Mouse (Mus musculus) neural tube, embryonic 11.5 days (tissue): ENCODE results near the gene Adipor2. TPM values are rescaled to one million over a fixed set of nuclear protein-coding genes. Genes with fewer than 3 reads are reported as not detected.

Experiments
- ATAC-seq: fragments of 200-750 bp; cut with Nextera tagmentation; 2 replicates; pipeline ENCODE4 v1.8.0; 2017; ENCODE audit warnings: moderate number of reproducible peaks, mild to moderate bottlenecking, moderate TSS enrichment, moderate library complexity; ENCODE audit not compliant: insufficient read depth, low FRiP score, low TSS enrichment
- DNase-seq: peaks from one replicate; pipeline ENCODE4 v3.0.0-alpha.2; 2015; ENCODE audit warnings: low spot score
- H3K27ac ChIP-seq: fragments of 300-500 bp; sonication (generic); 2 replicates; pipeline ENCODE4 v1.5.1; 2014; ENCODE audit warnings: low read depth, mild to moderate bottlenecking, low read length
- H3K27me3 ChIP-seq: fragments of 300-500 bp; sonication (generic); 2 replicates; pipeline ENCODE4 v1.6.1; 2014; ENCODE audit warnings: mild to moderate bottlenecking, low read length, mixed read lengths; ENCODE audit not compliant: control insufficient read depth, insufficient read depth
- H3K36me3 ChIP-seq: fragments of 300-500 bp; sonication (generic); 2 replicates; pipeline ENCODE4 v1.6.1; 2014; ENCODE audit warnings: mild to moderate bottlenecking, low read length, moderate library complexity, mixed read lengths; ENCODE audit not compliant: control insufficient read depth, insufficient read depth
- H3K4me1 ChIP-seq: fragments of 300-500 bp; sonication (generic); 2 replicates; pipeline ENCODE4 v1.6.1; 2014; ENCODE audit warnings: low read length, mixed read lengths; ENCODE audit not compliant: control insufficient read depth, insufficient read depth
- H3K4me2 ChIP-seq: fragments of 300-500 bp; sonication (generic); 2 replicates; pipeline ENCODE4 v1.6.1; 2014; ENCODE audit warnings: low read depth, mild to moderate bottlenecking, moderate library complexity
- H3K4me3 ChIP-seq: fragments of 300-500 bp; sonication (generic); 2 replicates; pipeline ENCODE4 v1.5.1; 2014; ENCODE audit warnings: low read depth, low read length
- H3K9ac ChIP-seq: fragments of 300-500 bp; sonication (generic); 2 replicates; pipeline ENCODE4 v1.6.1; 2014; ENCODE audit warnings: mild to moderate bottlenecking, low read length
- H3K9me3 ChIP-seq: fragments of 300-500 bp; sonication (generic); 2 replicates; pipeline ENCODE4 v1.6.1; 2016; ENCODE audit warnings: low read length; ENCODE audit not compliant: control insufficient read depth
- WGBS: fragments of 180-500 bp; shearing (Covaris S2); extraction: QIAGEN DNeasy Blood & Tissue Kit; methylation state at CpG from one replicate; pipeline ENCODE4 v1.1.7; 2014; 5-methylcytosine and 5-hydroxymethylcytosine counted together
- polyA plus RNA-seq: library from polyadenylated mRNA; unstranded; fragments of >200 nt; fragmentation: Nextera tagmentation; extraction: Ambion mirVana; gene quantifications from 2 replicates; pipeline ENCODE4 v1.2.1, GENCODE M21; 2014

Gene Adipor2
- polyA plus RNA-seq, 1 experiment from 2014 or later: 21.7 TPM

- Histone ChIP-seq H3K36me3 (no peaks in the 10 kb centered on the region; the same call in 1 of the 2 replicates), H3K9me3 (no peaks in the 10 kb centered on the region), H3K4me3 (no peak overlapping the region), H3K27me3 (no peaks in the 10 kb centered on the region), H3K4me1 (no peaks in the 10 kb centered on the region), H3K4me2 (no peak overlapping the region), H3K27ac (no peak overlapping the region), H3K9ac (no peak overlapping the region)
- 63% methylated on average over 2 of the region's 2 CpGs for WGBS
- ATAC-seq (no peak), DNase-seq (no peak)
Observed at GRCm38 (mm10) chr6:119430508-119430907, 13.0 kb upstream of the Adipor2 start.

- WGBS: 94% methylated on average over 13 of the region's 13 CpGs
- no peaks in the 10 kb centered on the region for H3K9me3 ChIP-seq
- DNase-seq: no peak
- no peak overlapping the region for H3K9ac ChIP-seq
- no peak for ATAC-seq
- no peaks in the 10 kb centered on the region for H3K27me3 ChIP-seq
- no peaks in the 10 kb centered on the region; the same call in 1 of the 2 replicates for H3K36me3 ChIP-seq
- no peak overlapping the region for H3K4me3 ChIP-seq
- H3K27ac ChIP-seq: no peak overlapping the region
- no peak overlapping the region for H3K4me2 ChIP-seq
- H3K4me1 ChIP-seq: no peaks in the 10 kb centered on the region
Observed at GRCm38 (mm10) chr6:119429311-119429710, 11.8 kb upstream of the Adipor2 start.

- Histone ChIP-seq H3K36me3 (no peaks in the 10 kb centered on the region; the same call in 1 of the 2 replicates), H3K9me3 (no peaks in the 10 kb centered on the region), H3K4me1 (no peaks in the 10 kb centered on the region), H3K27ac (no peak overlapping the region), H3K4me2 (no peak overlapping the region), H3K27me3 (no peaks in the 10 kb centered on the region), H3K9ac (no peak overlapping the region), H3K4me3 (no peak overlapping the region)
- DNase-seq: no peak
- no peak for ATAC-seq
- 84% methylated on average over 3 of the region's 3 CpGs for WGBS
Observed at GRCm38 (mm10) chr6:119428611-119429010, 11.1 kb upstream of the Adipor2 start.

- no peaks in the 10 kb centered on the region for H3K9me3 ChIP-seq
- no peak for DNase-seq
- H3K9ac ChIP-seq: no peak overlapping the region
- H3K4me1 ChIP-seq: no peaks in the 10 kb centered on the region; the same call in 1 of the 2 replicates
- no peak overlapping the region for H3K27ac ChIP-seq
- H3K36me3 ChIP-seq: no peaks in the 10 kb centered on the region
- ATAC-seq: no peak
- H3K27me3 ChIP-seq: no peaks in the 10 kb centered on the region
- 97% methylated on average over 4 of the region's 4 CpGs for WGBS
- no peak overlapping the region for H3K4me3 ChIP-seq
- H3K4me2 ChIP-seq: no peak overlapping the region
Observed at GRCm38 (mm10) chr6:119421001-119421400, 3.5 kb upstream of the Adipor2 start.

- ATAC-seq: no peak
- H3K36me3 ChIP-seq: no peaks in the 10 kb centered on the region
- no peaks in the 10 kb centered on the region; the same call in 1 of the 2 replicates for H3K4me1 ChIP-seq
- no peak overlapping the region for H3K9ac ChIP-seq
- H3K27ac ChIP-seq: no peak overlapping the region
- no peaks in the 10 kb centered on the region for H3K27me3 ChIP-seq
- H3K9me3 ChIP-seq: no peaks in the 10 kb centered on the region
- no peak overlapping the region for H3K4me2 ChIP-seq
- H3K4me3 ChIP-seq: no peak overlapping the region
- WGBS: 91% methylated on average over 5 of the region's 5 CpGs
- DNase-seq: no peak
Observed at GRCm38 (mm10) chr6:119420357-119420756, 2.9 kb upstream of the Adipor2 start.

- H3K4me1 ChIP-seq: no peaks in the 10 kb centered on the region; the same call in 1 of the 2 replicates
- no peaks in the 10 kb centered on the region for H3K27me3 ChIP-seq
- no peak overlapping the region for H3K9ac ChIP-seq
- H3K27ac ChIP-seq: peak overlapping the region; percentile 67; the same call in 1 of the 2 replicates
- peak; percentile 40 for DNase-seq
- 17% methylated on average over 7 of the region's 7 CpGs for WGBS
- no peak overlapping the region for H3K4me3 ChIP-seq
- H3K36me3 ChIP-seq: no peaks in the 10 kb centered on the region
- no peak overlapping the region for H3K4me2 ChIP-seq
- H3K9me3 ChIP-seq: no peaks in the 10 kb centered on the region
- ATAC-seq: no peak
Observed at GRCm38 (mm10) chr6:119419412-119419811, 1.9 kb upstream of the Adipor2 start.

GRCm38 (mm10) chr6:119418392-119419251 is 1.1 kb upstream of the Adipor2 start:
- H3K4me1 ChIP-seq: no peaks in the 10 kb centered on the region; the same call in 1 of the 2 replicates
- peak overlapping the region; percentile 67 for H3K27ac ChIP-seq
- no peaks in the 10 kb centered on the region for H3K27me3 ChIP-seq
- DNase-seq (peak; percentile 53), ATAC-seq (peak; percentile 63)
- H3K9ac ChIP-seq: no peak overlapping the region
- no peak overlapping the region for H3K4me3 ChIP-seq
- WGBS: 31% methylated on average over 7 of the region's 7 CpGs
- H3K36me3 ChIP-seq: no peaks in the 10 kb centered on the region
- H3K9me3 ChIP-seq: no peaks in the 10 kb centered on the region
- no peak overlapping the region for H3K4me2 ChIP-seq

GRCm38 (mm10) chr6:119417821-119418220 is 317 bp upstream of the Adipor2 start:
- WGBS: 56% methylated on average over 7 of the region's 7 CpGs
- Histone ChIP-seq H3K27ac (no peak overlapping the region), H3K4me3 (no peak overlapping the region), H3K4me2 (no peak overlapping the region), H3K36me3 (no peaks in the 10 kb centered on the region), H3K9me3 (no peaks in the 10 kb centered on the region), H3K4me1 (no peaks in the 10 kb centered on the region; the same call in 1 of the 2 replicates), H3K9ac (no peak overlapping the region), H3K27me3 (no peaks in the 10 kb centered on the region)
- ATAC-seq: peak; percentile 26; the same call in 1 of the 2 replicates
- no peak for DNase-seq

GRCm38 (mm10) chr6:119416643-119417042 is 861 bp downstream of the Adipor2 start:
- no peaks in the 10 kb centered on the region for H3K27me3 ChIP-seq
- ATAC-seq (no peak), DNase-seq (no peak)
- H3K4me2 ChIP-seq: no peak overlapping the region
- H3K4me1 ChIP-seq: no peaks in the 10 kb centered on the region; the same call in 1 of the 2 replicates
- H3K9ac ChIP-seq: no peak overlapping the region
- H3K27ac ChIP-seq: no peak overlapping the region
- 74% methylated on average over 6 of the region's 6 CpGs for WGBS
- H3K36me3 ChIP-seq: no peaks in the 10 kb centered on the region
- no peaks in the 10 kb centered on the region for H3K9me3 ChIP-seq
- H3K4me3 ChIP-seq: no peak overlapping the region
